Mouse (Mus musculus): Measurements from ENCODE around the gene Spata9.

Spata9 gene

DNA sequence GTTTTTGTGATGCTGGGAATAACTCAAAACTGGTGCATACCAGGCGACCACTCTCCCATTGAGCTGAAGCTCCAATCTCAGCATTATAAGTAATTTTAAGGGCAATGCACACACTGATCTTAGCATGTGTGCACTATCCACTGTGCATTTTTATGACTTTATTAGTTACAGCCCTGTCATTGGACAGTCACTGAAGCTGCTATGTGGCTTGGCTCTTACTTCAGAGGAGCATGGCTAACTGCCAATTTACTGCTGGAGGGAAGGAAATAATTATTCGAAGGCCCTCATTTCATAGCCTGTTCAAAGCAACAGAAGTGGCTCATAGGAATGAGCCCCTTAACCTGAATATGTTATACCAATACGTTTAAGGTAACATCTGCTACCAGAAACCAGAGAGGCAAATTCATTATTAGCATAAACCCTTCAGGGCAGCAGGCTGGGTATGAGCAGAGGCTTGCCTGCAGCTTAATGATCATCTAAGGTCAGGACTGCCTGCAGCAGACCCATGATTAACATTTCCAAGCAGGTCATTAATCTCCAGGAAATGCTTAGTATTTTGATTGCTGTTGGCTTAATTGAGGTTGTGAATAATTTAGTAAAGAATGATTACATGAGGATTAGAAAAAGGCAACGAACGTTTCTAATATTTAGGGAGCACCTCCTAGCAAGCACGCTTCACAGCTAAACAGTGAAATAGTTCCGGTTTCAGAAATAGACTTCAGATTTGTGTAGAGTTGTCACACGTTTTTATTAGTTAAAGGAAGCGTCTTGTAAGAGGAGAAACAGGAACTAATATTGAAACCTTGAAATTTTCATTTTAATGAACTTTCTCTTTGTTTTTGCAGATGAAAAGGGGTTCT lies 25.4 kb downstream of the Spata9 start:
- no peak for DNase-seq (ENCODE audit: low spot score)

DNA sequence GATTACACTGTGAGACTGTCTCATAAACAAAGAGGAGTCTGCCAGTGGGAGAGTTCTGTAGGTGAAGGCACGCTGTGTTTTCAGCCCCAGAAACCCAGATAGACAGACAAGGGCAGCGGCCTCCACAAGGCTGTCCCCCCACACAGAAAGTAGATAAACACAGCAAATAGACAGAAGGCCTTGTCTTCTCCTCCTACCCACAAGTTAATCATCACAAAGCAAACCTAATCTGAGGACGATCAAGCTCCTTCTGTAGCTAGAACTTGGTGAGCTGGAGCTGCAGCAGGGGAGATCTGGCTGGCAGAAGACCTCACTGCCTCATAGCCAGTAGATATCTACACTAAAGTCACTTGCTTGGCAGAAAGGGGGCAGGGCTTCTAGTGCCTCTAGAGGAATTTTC lies 36.3 kb downstream of the Spata9 start:
- DNase-seq (ENCODE audit: low spot score) = peak; percentile 69

DNA sequence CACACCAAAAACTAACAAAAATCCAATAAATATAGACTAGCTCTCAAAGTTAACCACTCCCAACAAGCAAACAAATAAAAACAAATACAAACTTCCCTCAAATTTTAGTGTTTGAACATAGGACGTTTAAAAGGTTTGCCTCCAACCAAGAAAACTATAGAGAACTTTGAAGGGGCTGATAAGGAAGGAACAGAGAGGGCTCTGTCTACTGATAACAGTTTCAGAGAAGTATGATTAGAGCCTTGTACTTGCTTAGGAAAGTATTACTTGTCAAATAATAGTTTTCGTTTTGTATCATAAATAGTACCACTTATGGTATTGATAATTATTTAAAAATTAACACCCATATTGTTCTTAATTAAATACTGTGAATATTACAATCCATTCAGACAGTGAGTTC lies 47.6 kb downstream of the Spata9 start:
- no peak for DNase-seq (ENCODE audit: low spot score)

DNA sequence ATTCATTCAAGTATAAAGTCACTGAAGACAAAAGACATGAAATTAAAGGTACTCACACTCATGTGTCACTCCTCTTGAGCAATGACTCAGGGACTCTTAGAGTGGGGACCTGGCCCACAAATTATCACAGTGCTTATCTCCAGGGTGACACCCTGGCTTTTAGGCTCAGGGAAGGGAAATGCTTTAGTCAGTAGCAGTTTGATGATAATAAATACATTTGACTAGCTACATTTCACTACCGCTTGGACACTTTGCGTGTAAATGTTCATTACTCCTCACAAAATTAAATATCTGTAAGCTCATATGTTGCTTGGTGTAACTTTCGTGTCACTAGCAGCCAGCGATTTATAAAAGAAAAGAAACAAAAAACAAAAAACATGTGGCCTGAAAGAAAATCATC lies 50.5 kb downstream of the Spata9 start:
- no peak for DNase-seq (ENCODE audit: low spot score)

DNA sequence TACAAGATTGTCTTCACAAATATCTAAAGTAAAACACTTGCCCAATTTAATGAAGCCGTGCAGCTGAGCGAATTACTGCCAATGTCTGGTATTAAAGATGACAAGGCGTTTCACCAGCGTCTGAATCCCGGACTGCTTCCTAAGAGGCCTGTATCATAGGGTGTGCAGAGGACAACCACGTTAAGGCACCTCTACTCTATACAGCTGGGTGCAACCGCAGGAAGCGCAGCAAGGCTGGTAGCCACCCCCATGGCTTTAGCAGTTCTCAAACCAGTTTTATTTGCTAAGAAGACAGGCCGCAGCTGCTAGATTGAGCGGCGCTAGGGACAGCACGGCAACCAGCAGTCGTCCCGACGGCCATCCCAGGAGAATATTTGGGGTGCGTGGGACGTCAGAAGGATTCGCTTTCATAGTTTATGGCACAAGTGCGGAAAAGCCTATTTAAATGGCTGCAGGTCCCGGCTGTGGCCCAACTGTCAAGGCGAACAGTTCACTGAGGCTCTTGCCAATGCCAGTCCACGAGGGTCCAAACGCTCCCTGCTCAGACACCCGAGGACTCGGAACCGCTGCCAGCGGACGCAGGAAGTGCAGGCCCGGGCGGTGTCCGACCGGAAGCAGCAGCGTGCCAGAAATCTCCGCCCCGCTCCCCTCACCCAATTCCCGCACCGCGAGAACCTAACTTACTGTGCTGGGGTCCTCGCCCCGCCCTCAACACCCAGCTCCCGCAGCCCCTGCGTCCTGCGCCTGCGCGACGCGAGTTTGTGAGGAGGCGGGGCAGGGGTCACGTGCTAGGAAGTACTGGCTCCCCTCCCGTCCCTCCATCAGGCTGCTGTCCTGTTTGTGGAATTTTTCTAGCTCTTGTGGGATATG lies 51.3 kb downstream of the Spata9 start, which contains the start of gene Rfesd:
Gene Rfesd (minus strand): TSS at position 746 of the 870 bp plus-strand sequence.
- DNase-seq (ENCODE audit: low spot score) = peak; percentile 97

DNA sequence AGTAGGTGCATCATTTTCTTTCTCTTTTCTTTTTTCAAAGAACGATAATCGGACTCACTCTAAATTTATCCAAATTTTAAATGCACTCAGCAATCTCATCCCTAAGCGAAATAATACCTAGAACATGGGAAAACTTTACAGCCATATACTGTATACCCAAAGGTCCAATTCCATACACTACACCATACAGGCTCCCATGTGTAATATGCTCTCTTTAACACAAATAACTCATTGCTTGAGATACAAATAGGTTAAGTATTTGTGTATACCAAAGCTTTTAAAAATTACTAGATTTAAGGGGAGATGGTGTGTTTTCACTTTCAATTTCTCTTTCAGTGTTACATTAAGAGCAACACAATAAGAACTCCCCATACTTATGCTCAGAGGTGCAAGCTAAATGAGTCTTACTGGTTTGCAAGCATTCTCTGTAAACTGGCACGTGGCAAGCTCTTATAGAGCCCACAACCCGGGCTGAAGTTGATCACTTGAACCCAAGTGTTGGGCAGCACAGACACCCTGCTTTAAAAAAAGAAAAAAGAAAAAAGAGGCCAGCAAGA lies 52.0 kb downstream of the Spata9 start:
- DNase-seq (ENCODE audit: low spot score) = no peak

DNA sequence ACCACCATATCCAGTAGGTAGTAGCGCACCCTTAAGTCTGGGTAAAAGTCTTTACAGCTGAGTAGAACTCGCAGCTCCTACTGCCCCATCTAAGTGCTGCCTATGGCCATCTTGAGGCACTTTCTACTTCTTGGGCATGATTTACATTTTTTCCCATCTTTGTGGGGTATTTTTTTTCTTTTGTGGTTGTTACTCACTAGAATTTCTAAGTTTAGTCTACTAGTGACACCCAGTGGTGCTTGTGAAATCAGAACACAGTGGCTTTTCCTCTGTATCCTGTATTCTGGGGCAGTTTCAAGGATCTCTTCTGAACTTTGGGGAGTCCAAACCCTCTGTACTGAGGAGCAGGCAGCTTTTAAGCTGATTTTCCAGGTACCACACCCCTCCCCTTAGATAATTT lies 54.8 kb downstream of the Spata9 start:
- no peak for DNase-seq (ENCODE audit: low spot score)

DNA sequence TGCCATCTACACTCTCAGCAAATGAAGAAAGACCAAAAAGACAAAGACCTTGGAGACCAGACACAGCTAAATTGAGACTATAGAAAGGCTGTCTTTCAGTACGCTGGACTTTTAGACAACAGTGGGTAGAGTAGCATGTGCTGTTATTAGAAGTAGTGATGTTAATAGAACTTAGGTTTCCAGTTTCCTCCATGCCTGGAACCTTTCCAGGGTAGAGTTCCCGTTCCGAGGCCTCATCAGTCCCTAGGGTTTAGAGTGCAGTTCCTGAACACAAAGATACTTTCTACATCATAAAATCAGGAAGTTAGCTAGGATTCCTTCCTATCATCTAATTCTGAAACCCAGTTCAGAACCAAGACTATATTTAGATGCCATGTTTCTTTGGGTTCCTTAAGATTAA lies 57.6 kb downstream of the Spata9 start:
- DNase-seq (ENCODE audit: low spot score) = no peak

DNA sequence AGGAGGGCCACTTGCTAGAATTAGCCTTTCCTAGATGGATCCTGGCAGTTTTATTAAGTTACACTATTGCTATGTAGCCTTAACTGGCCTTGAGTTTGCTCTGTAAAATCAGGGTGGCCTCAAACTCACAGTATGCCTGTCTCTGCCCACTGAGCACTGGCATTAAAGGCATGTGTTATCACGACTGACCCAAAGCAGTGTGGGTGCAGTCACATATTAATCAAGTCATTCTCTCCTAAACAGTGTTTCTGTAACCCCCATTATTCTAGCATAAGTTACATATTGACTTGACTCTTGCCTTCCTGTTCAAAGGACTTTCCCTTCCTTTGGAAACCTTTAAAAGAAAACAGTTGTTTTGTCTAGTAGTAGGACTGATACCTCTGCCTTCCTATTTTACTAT lies 75.5 kb downstream of the Spata9 start:
- DNase-seq (ENCODE audit: low spot score) = no peak

DNA sequence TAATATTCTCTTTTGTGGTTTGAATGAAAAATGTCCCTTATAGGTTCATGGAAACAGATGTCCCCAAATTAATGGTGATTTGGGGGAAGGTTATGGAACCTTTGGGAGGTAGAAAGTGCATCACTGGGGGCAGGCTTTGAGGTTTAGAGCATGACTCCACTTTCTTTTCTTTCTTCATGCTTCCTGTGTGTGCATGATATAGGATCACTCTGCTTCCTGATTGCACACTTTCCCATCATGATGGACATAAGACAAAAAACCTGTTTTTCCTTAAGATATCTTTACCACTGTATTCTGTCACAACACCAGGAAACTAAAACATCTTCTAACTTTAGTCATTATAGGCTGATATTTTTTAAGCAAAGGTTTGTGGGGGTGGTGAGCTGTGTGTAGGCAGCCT lies 78.0 kb downstream of the Spata9 start:
- DNase-seq (ENCODE audit: low spot score) = no peak

All from testis, postnatal 14 days (tissue).